Mouse (Mus musculus) intestine, embryonic 16.5 days (tissue): ENCODE data around the gene Osmr. TPM values are rescaled to one million over a fixed set of nuclear protein-coding genes. Genes with fewer than 3 reads are reported as not detected.
A peak's percentile ranks its signal among the peaks of the same experiment; 100 is the strongest.
"Not testable (repeated sequence)": the region's sequence is repeated elsewhere in the genome, so short reads cannot be mapped to it uniquely, and the experiment has no call there.

Source experiments
- ATAC-seq: fragments of 200-750 bp; cut with Nextera tagmentation; 2 replicates; pipeline ENCODE4 v1.8.0; 2017; ENCODE audit warnings: moderate TSS enrichment, moderate library complexity
- H3K27ac ChIP-seq: fragments of 300-500 bp; sonication (generic); 2 replicates; pipeline ENCODE4 v1.5.1; 2014; ENCODE audit warnings: mild to moderate bottlenecking, low read length
- H3K27me3 ChIP-seq: fragments of 300-500 bp; sonication (generic); replicated peaks from 2 replicates; pipeline ENCODE4 v1.6.1; 2014; ENCODE audit warnings: low read length, control low read depth, mixed read lengths; ENCODE audit not compliant: control insufficient read depth, insufficient read depth
- H3K36me3 ChIP-seq: fragments of 300-500 bp; sonication (generic); 2 replicates; pipeline ENCODE4 v1.6.1; 2014; ENCODE audit warnings: low read length, control low read depth; ENCODE audit not compliant: control insufficient read depth, insufficient read depth
- H3K4me1 ChIP-seq: fragments of 300-500 bp; sonication (generic); 2 replicates; pipeline ENCODE4 v1.6.1; 2014; ENCODE audit warnings: low read length, control low read depth, mixed read lengths; ENCODE audit not compliant: control insufficient read depth, insufficient read depth
- H3K4me2 ChIP-seq: fragments of 300-500 bp; sonication (generic); 2 replicates; pipeline ENCODE4 v1.6.1; 2014; ENCODE audit warnings: low read depth, low read length, control low read depth
- H3K4me3 ChIP-seq: fragments of 300-500 bp; sonication (generic); 2 replicates; pipeline ENCODE4 v1.5.1; 2014; ENCODE audit warnings: mild to moderate bottlenecking, low read length
- H3K9ac ChIP-seq: fragments of 300-500 bp; sonication (generic); 2 replicates; pipeline ENCODE4 v1.6.1; 2014; ENCODE audit warnings: low read depth, low read length
- H3K9me3 ChIP-seq: fragments of 300-500 bp; sonication (generic); 2 replicates; pipeline ENCODE4 v1.6.1; 2016; ENCODE audit warnings: low read length, control low read depth; ENCODE audit not compliant: control insufficient read depth
- whole genome bisulfite sequencing: fragments of 180-500 bp; shearing (Covaris S2); extraction: QIAGEN DNeasy Blood & Tissue Kit; methylation state at CpG from one replicate; pipeline ENCODE4 v1.1.7; 2014; 5-methylcytosine and 5-hydroxymethylcytosine counted together
- polyA plus RNA-seq: library from polyadenylated mRNA; unstranded; fragments of >200 nt; fragmentation: Nextera tagmentation; extraction: Ambion mirVana; gene quantifications from 2 replicates; pipeline ENCODE4 v1.2.1, GENCODE M21; 2015

Osmr gene
- polyA plus RNA-seq, 1 experiment from 2014 or later: 1.2 TPM

- H3K4me2 ChIP-seq: no peak overlapping the region
- WGBS: 45% methylated on average over 4 of the region's 4 CpGs
- ATAC-seq: peak; percentile 36
- H3K9me3 ChIP-seq: no peaks in the 10 kb centered on the region
- no peaks in the 10 kb centered on the region for H3K4me1 ChIP-seq
- H3K4me3 ChIP-seq: no peak overlapping the region
- H3K36me3 ChIP-seq: no peaks in the 10 kb centered on the region
- H3K9ac ChIP-seq: no peak overlapping the region
- no peak overlapping the region for H3K27ac ChIP-seq
- no peaks in the 10 kb centered on the region for H3K27me3 ChIP-seq
Measured at GRCm38 (mm10) chr15:6815807-6816206, 59.0 kb downstream of the Osmr start.

- not testable (repeated sequence) for H3K27ac ChIP-seq, H3K9ac ChIP-seq, H3K4me1 ChIP-seq, H3K27me3 ChIP-seq, H3K9me3 ChIP-seq, H3K4me3 ChIP-seq, ATAC-seq, H3K4me2 ChIP-seq
- WGBS: 96% methylated on average over 8 of the region's 8 CpGs
- peaks cover 17% of the 10 kb centered on the region for H3K36me3 ChIP-seq
Measured at GRCm38 (mm10) chr15:6801212-6801611, 73.6 kb downstream of the Osmr start.

GRCm38 (mm10) chr15:6792846-6793245 is 81.9 kb downstream of the Osmr start:
- H3K36me3 ChIP-seq: peaks cover 12% of the 10 kb centered on the region
- no peaks in the 10 kb centered on the region for H3K27me3 ChIP-seq
- H3K4me1 ChIP-seq: no peaks in the 10 kb centered on the region
- H3K27ac ChIP-seq: no peak overlapping the region
- ATAC-seq: no peak
- H3K9ac ChIP-seq: no peak overlapping the region
- no peak overlapping the region for H3K4me2 ChIP-seq
- H3K9me3 ChIP-seq: no peaks in the 10 kb centered on the region
- WGBS: 80% methylated on average over 7 of the region's 7 CpGs
- H3K4me3 ChIP-seq: no peak overlapping the region

GRCm38 (mm10) chr15:6791648-6792047 is 83.1 kb downstream of the Osmr start:
- Histone ChIP-seq H3K27ac (no peak overlapping the region), H3K4me1 (no peaks in the 10 kb centered on the region), H3K9ac (no peak overlapping the region), H3K36me3 (peaks cover 18% of the 10 kb centered on the region), H3K9me3 (no peaks in the 10 kb centered on the region), H3K4me3 (no peak overlapping the region), H3K27me3 (no peaks in the 10 kb centered on the region), H3K4me2 (no peak overlapping the region)
- ATAC-seq: no peak
- 93% methylated on average over 11 of the region's 11 CpGs for WGBS

GRCm38 (mm10) chr15:6790011-6790410 is 84.8 kb downstream of the Osmr start:
- Histone ChIP-seq H3K4me3 (no peak overlapping the region), H3K9ac (no peak overlapping the region), H3K27ac (no peak overlapping the region), H3K36me3 (peaks cover 11% of the 10 kb centered on the region; the same call in 1 of the 2 replicates), H3K27me3 (no peaks in the 10 kb centered on the region), H3K4me1 (no peaks in the 10 kb centered on the region), H3K4me2 (no peak overlapping the region), H3K9me3 (no peaks in the 10 kb centered on the region)
- no peak for ATAC-seq
- WGBS: 87% methylated on average over 7 of the region's 7 CpGs

- ATAC-seq: no peak
- 94% methylated on average over 10 of the region's 10 CpGs for WGBS
- Histone ChIP-seq H3K36me3 (peaks cover 21% of the 10 kb centered on the region), H3K9ac (no peak overlapping the region), H3K27ac (no peak overlapping the region), H3K9me3 (no peaks in the 10 kb centered on the region), H3K4me1 (no peaks in the 10 kb centered on the region), H3K4me2 (no peak overlapping the region), H3K4me3 (no peak overlapping the region), H3K27me3 (no peaks in the 10 kb centered on the region)
Measured at GRCm38 (mm10) chr15:6787236-6787635, 87.5 kb downstream of the Osmr start.

GRCm38 (mm10) chr15:6786212-6786611 is 88.6 kb downstream of the Osmr start:
- Histone ChIP-seq H3K9me3 (no peaks in the 10 kb centered on the region), H3K9ac (no peak overlapping the region), H3K36me3 (peaks cover 21% of the 10 kb centered on the region), H3K4me1 (no peaks in the 10 kb centered on the region), H3K27ac (no peak overlapping the region), H3K4me3 (no peak overlapping the region), H3K4me2 (no peak overlapping the region), H3K27me3 (no peaks in the 10 kb centered on the region)
- ATAC-seq: no peak
- 91% methylated on average over 10 of the region's 10 CpGs for WGBS

GRCm38 (mm10) chr15:6772265-6772664 is 102.5 kb downstream of the Osmr start:
- WGBS: 83% methylated on average over 3 of the region's 3 CpGs
- H3K36me3 ChIP-seq: peaks cover 13% of the 10 kb centered on the region
- no peak overlapping the region for H3K4me3 ChIP-seq
- no peak overlapping the region for H3K9ac ChIP-seq
- H3K27ac ChIP-seq: no peak overlapping the region
- no peak for ATAC-seq
- no peaks in the 10 kb centered on the region for H3K4me1 ChIP-seq
- H3K4me2 ChIP-seq: no peak overlapping the region
- no peaks in the 10 kb centered on the region for H3K27me3 ChIP-seq
- H3K9me3 ChIP-seq: no peaks in the 10 kb centered on the region

Other genes starting within 250 kb of the Osmr start
- 32.8 and 33.0 TPM in 2 replicates for gene Rictor, start 166.6 kb downstream of the Osmr start, polyA plus RNA-seq
- gene Lifr, start 215.6 kb upstream of the Osmr start, polyA plus RNA-seq: 11.6 and 12.9 TPM in 2 replicates